Mouse (Mus musculus): ENCODE data around the gene Pnp.

GRCm38 (mm10) chr14:50968216-50968980 is 37.5 kb downstream of the Pnp start:
- no peak for TF ChIP-seq CTCF (IDR thresholded peaks at IDR 0.05)
- TF ChIP-seq EP300 (IDR thresholded peaks at IDR 0.05), result no peak
